Mouse (Mus musculus) thymus, adult 2 months (tissue): ENCODE results near the gene Calm1. TPM values are rescaled to one million over a fixed set of nuclear protein-coding genes. Genes with fewer than 3 reads are reported as not detected.

Experiments used
- DNase-seq: peaks from one replicate; pipeline ENCODE4 v3.0.0; 2021
- H3K27ac ChIP-seq: fragments of 200-500 bp; 2 replicates; pipeline ENCODE4 v1.5.1; 2012; ENCODE audit warnings: low read length, control low read depth; ENCODE audit not compliant: control insufficient read depth, insufficient read depth
- H3K27me3 ChIP-seq: fragments of 200-500 bp; 2 replicates; pipeline ENCODE4 v1.6.1; 2012; ENCODE audit warnings: mild to moderate bottlenecking, low read length, moderate library complexity, mixed read lengths; ENCODE audit not compliant: control insufficient read depth, insufficient read depth
- H3K36me3 ChIP-seq: fragments of 200-500 bp; 2 replicates; pipeline ENCODE4 v1.6.1; 2012; ENCODE audit warnings: mild to moderate bottlenecking, low read length, moderate library complexity; ENCODE audit not compliant: control insufficient read depth, insufficient read depth
- H3K4me1 ChIP-seq: fragments of 200-500 bp; replicated peaks from 2 replicates; pipeline ENCODE4 v1.6.1; 2012; ENCODE audit warnings: low read length; ENCODE audit not compliant: control insufficient read depth, insufficient read depth
- H3K4me3 ChIP-seq: fragments of 200-500 bp; 2 replicates; pipeline ENCODE4 v1.5.1; 2012; ENCODE audit warnings: mild to moderate bottlenecking, low read length, control low read depth, moderate library complexity; ENCODE audit not compliant: control insufficient read depth, insufficient read depth
- CTCF ChIP-seq: fragments of 200-500 bp; IDR thresholded peaks from 2 replicates; pipeline ENCODE4 v1.5.1; 2012; ENCODE audit warnings: mild to moderate bottlenecking, control low read depth, low read length, moderate library complexity, borderline replicate concordance; ENCODE audit not compliant: control insufficient read depth, poor library complexity, insufficient read depth; ENCODE audit errors: extremely low read depth
- POLR2A ChIP-seq: fragments of 200-500 bp; IDR thresholded peaks from 2 replicates; pipeline ENCODE4 v1.6.1; 2012; ENCODE audit warnings: mild to moderate bottlenecking, low read length, control low read depth, moderate library complexity; ENCODE audit not compliant: control insufficient read depth, poor library complexity, insufficient read depth; ENCODE audit errors: extremely low read depth
- WGBS: fragments of 180-500 bp; shearing (Covaris S2); methylation state at CpG from one replicate; pipeline ENCODE4 v1.1.7; 2018; 5-methylcytosine and 5-hydroxymethylcytosine counted together
- polyA plus RNA-seq: library from polyadenylated mRNA; depleted of rRNA; stranded (reverse); fragments of >200 nt; gene quantifications from 2 replicates; pipeline ENCODE4 v1.2.3, GENCODE M21; 2012

The Calm1 gene
- polyA plus RNA-seq, 1 experiment = 511 TPM

GRCm38 (mm10) chr12:100167502-100167901, 31.7 kb upstream of the Calm1 start:
- 92% methylated on average over 1 of the region's 1 CpGs for WGBS

GRCm38 (mm10) chr12:100167931-100168871, 31.0 kb upstream of the Calm1 start:
- H3K27me3 ChIP-seq = no peaks in the 10 kb centered on the region
- peak; percentile 35 for DNase-seq
- H3K4me3 ChIP-seq = peak overlapping the region; percentile 46
- H3K36me3 ChIP-seq = no peaks in the 10 kb centered on the region
- WGBS = 8% methylated on average over 26 of the region's 28 CpGs
- peaks cover 17% of the 10 kb centered on the region for H3K4me1 ChIP-seq
- TF ChIP-seq CTCF (no peak), POLR2A (no peak)
- peak overlapping the region; percentile 94 for H3K27ac ChIP-seq

More at GRCm38 (mm10) chr12:100167502-100167901, 31.7 kb upstream of the Calm1 start:
- no peak for DNase-seq
- no peak overlapping the region for H3K4me3 ChIP-seq
- 0 out of 2 replicates have a peak overlapping the region, but pooled peaks have one; percentile 34 for H3K27ac ChIP-seq
- no peaks in the 10 kb centered on the region for H3K36me3 ChIP-seq
- H3K27me3 ChIP-seq = no peaks in the 10 kb centered on the region
- peaks cover 17% of the 10 kb centered on the region for H3K4me1 ChIP-seq
- no peak for TF ChIP-seq CTCF

GRCm38 (mm10) chr12:100172481-100172880, 26.8 kb upstream of the Calm1 start:
- Histone ChIP-seq H3K36me3 (no peaks in the 10 kb centered on the region), H3K27ac (no peak overlapping the region), H3K27me3 (no peaks in the 10 kb centered on the region), H3K4me3 (no peak overlapping the region), H3K4me1 (peaks cover 14% of the 10 kb centered on the region)
- DNase-seq = no peak
- TF ChIP-seq POLR2A = no peak
- 94% methylated on average over 7 of the region's 7 CpGs for WGBS

- TF ChIP-seq POLR2A = no peak
- TF ChIP-seq CTCF = no peak
- DNase-seq = no peak
- Histone ChIP-seq H3K27me3 (no peaks in the 10 kb centered on the region), H3K36me3 (no peaks in the 10 kb centered on the region), H3K4me3 (no peak overlapping the region), H3K27ac (no peak overlapping the region), H3K4me1 (no peaks in the 10 kb centered on the region)
- WGBS = 92% methylated on average over 11 of the region's 11 CpGs
Measured at GRCm38 (mm10) chr12:100176469-100177056, 22.7 kb upstream of the Calm1 start.

- H3K27ac ChIP-seq = no peak overlapping the region
- no peak for DNase-seq
- 86% methylated on average over 6 of the region's 6 CpGs for WGBS
- H3K4me3 ChIP-seq = no peak overlapping the region
- H3K4me1 ChIP-seq = no peaks in the 10 kb centered on the region
- no peak for TF ChIP-seq POLR2A
- TF ChIP-seq CTCF = no peak
- H3K27me3 ChIP-seq = no peaks in the 10 kb centered on the region
- no peaks in the 10 kb centered on the region for H3K36me3 ChIP-seq
Measured at GRCm38 (mm10) chr12:100178898-100179440, 20.3 kb upstream of the Calm1 start.

GRCm38 (mm10) chr12:100180802-100181201, 18.4 kb upstream of the Calm1 start:
- Histone ChIP-seq H3K27ac (no peak overlapping the region), H3K36me3 (no peaks in the 10 kb centered on the region), H3K27me3 (no peaks in the 10 kb centered on the region), H3K4me3 (no peak overlapping the region), H3K4me1 (no peaks in the 10 kb centered on the region)
- WGBS = 95% methylated on average over 13 of the region's 13 CpGs
- TF ChIP-seq CTCF (no peak), POLR2A (no peak)
- no peak for DNase-seq

GRCm38 (mm10) chr12:100182676-100183075, 16.6 kb upstream of the Calm1 start:
- no peak for DNase-seq

More at GRCm38 (mm10) chr12:100182676-100183075, 16.6 kb upstream of the Calm1 start:
- H3K4me1 ChIP-seq = peaks cover 2% of the 10 kb centered on the region; the same call in 1 of the 2 replicates
- no peak overlapping the region for H3K27ac ChIP-seq
- H3K4me3 ChIP-seq = no peak overlapping the region
- TF ChIP-seq POLR2A = no peak
- no peak for TF ChIP-seq CTCF
- H3K27me3 ChIP-seq = no peaks in the 10 kb centered on the region
- no peaks in the 10 kb centered on the region for H3K36me3 ChIP-seq
- 93% methylated on average over 2 of the region's 2 CpGs for WGBS
